Comparison of ENCODE assay signal across 9 mouse cellular contexts in the genomic region with DNA sequence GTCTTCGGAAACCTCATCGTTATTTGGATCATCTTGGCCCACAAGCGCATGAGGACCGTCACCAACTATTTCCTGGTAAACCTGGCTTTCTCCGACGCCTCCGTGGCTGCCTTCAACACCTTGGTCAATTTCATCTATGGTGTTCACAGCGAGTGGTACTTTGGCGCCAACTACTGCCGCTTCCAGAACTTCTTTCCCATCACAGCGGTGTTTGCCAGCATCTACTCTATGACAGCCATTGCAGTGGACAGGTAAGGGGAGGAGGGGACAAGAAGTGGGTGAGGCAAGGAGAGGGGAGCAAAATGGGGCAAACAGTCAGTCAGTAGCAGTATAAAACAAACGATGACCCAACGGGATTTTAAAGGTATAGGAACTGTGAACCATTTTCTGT. TPM values are rescaled to one million over a fixed set of nuclear protein-coding genes. Genes with fewer than 3 reads are reported as not detected.
A peak's percentile ranks its signal among the peaks of the same experiment; 100 is the strongest.
DNase-seq lines count a peak whose midpoint lies in the region; ATAC-seq and TF ChIP-seq lines count a peak whose summit lies in the region.
"Had no signal": no experiment of that assay in that cellular context is flagged by ENCODE, and none has a peak within 500 bp of the region (broad histone marks: within the 10 kb centered on the region; RNA-seq: fewer than 3 reads in every experiment).

No protein-coding gene starts in this region.

- H3K27ac ChIP-seq in heart, embryonic 12.5 days (ENCODE audit: poor library complexity, severe bottlenecking), result no peak overlapping the region
- no peak overlapping the region for H3K27ac ChIP-seq in testis, adult 2 months (ENCODE audit: control insufficient read depth, insufficient read depth, low read depth, low read length)
- H3K27ac ChIP-seq in liver, embryonic 13.5 days, result no peak overlapping the region

- peaks cover 15% of the 10 kb centered on the region for H3K27me3 ChIP-seq in heart, embryonic 12.5 days (replicated peaks)
- H3K27me3 ChIP-seq in testis, adult 2 months (ENCODE audit: control insufficient read depth, insufficient read depth, low read length), result no peaks in the 10 kb centered on the region
- H3K27me3 ChIP-seq in liver, embryonic 13.5 days, result peaks cover 11% of the 10 kb centered on the region

- no peak for ATAC-seq in heart, embryonic 12.5 days (ENCODE audit: insufficient number of reproducible peaks, low FRiP score)
- no peak for ATAC-seq in liver, embryonic 13.5 days (ENCODE audit: low read depth)
- ATAC-seq in erythroblast, adult 5-6 weeks (replicated peaks; ENCODE audit: low FRiP score, poor library complexity, severe bottlenecking), result no peak

- WGBS in heart, embryonic 12.5 days, result 9% methylated on average over 13 of the region's 13 CpGs
- 8% methylated on average over 13 of the region's 13 CpGs for WGBS in liver, embryonic 13.5 days (ENCODE audit: insufficient replicate concordance)

- TF ChIP-seq POLR2A in testis, adult 2 months (IDR thresholded peaks at IDR 0.05; ENCODE audit: control insufficient read depth, low read depth, low read length), result no peak

- no peaks in the 10 kb centered on the region for H3K36me3 ChIP-seq in heart, embryonic 12.5 days
- H3K36me3 ChIP-seq in testis, adult 2 months (ENCODE audit: control insufficient read depth, insufficient read depth, low read length), result no peaks in the 10 kb centered on the region
- H3K36me3 ChIP-seq in liver, embryonic 13.5 days, result no peaks in the 10 kb centered on the region

- H3K4me3 ChIP-seq in heart, embryonic 12.5 days, result peak overlapping the region; percentile 48
- H3K4me3 ChIP-seq in testis, adult 2 months (ENCODE audit: control insufficient read depth, low read depth, low read length), result peak overlapping the region; percentile 33
- H3K4me3 ChIP-seq in liver, embryonic 13.5 days (replicated peaks), result peak overlapping the region; percentile 23; the same call in 1 of the 2 replicates

- TF ChIP-seq CTCF in testis, adult 2 months (IDR thresholded peaks at IDR 0.05; ENCODE audit: control insufficient read depth, insufficient read depth, insufficient replicate concordance, low read depth, low read length), result no peak

- H3K9me3 ChIP-seq in heart, embryonic 12.5 days (replicated peaks), result no peaks in the 10 kb centered on the region; the same call in 1 of the 2 replicates
- H3K9me3 ChIP-seq in liver, embryonic 13.5 days (replicated peaks), result no peaks in the 10 kb centered on the region

- H3K4me2 ChIP-seq in heart, embryonic 12.5 days, result peak overlapping the region; percentile 93
- H3K4me2 ChIP-seq in liver, embryonic 13.5 days, result peak overlapping the region; percentile 41

- H3K4me1 ChIP-seq in heart, embryonic 12.5 days (replicated peaks), result no peaks in the 10 kb centered on the region; the same call in 1 of the 2 replicates
- no peaks in the 10 kb centered on the region; the same call in 1 of the 2 replicates for H3K4me1 ChIP-seq in testis, adult 2 months (ENCODE audit: control insufficient read depth, insufficient read depth, low read length)
- no peaks in the 10 kb centered on the region for H3K4me1 ChIP-seq in liver, embryonic 13.5 days (replicated peaks)

- DNase-seq in heart, postnatal 4 days, result no peak
- DNase-seq in testis, postnatal 10 days (ENCODE audit: low spot score), result no peak
- DNase-seq in liver, embryonic 13.5 days, result no peak
- DNase-seq in MN1 (ENCODE audit: low spot score), result no peak
- DNase-seq in testis, postnatal 14 days (ENCODE audit: low spot score), result no peak

- H3K9ac ChIP-seq in heart, embryonic 12.5 days, result 0 out of 2 replicates have a peak overlapping the region, but pooled peaks have one; percentile 38
- H3K9ac ChIP-seq in liver, embryonic 13.5 days, result no peak overlapping the region

RNA-seq across cellular contexts. Expression of a gene that starts 0.7 kb away (rescaled TPM):
- polyA plus RNA-seq in heart, embryonic 12.5 days (2016; fragmentation: Nextera tagmentation; extraction: Ambion mirVana), result 0.13 TPM in 1 of 2 replicates, not detected in the other
- total RNA-seq in heart, postnatal 4 days (2021), result not detected
- 0.02 and 0.04 TPM in 2 replicates for polyA plus RNA-seq in testis, adult 2 months (2012; rRNA removed)
- not detected in 2 replicates for polyA plus RNA-seq in liver, embryonic 13.5 days (2015; fragmentation: Nextera tagmentation; extraction: Ambion mirVana)
- total RNA-seq in erythroblast, adult 5-6 weeks (2015; ENCODE audit: low replicate concordance), result not detected in 2 replicates
- not detected in 2 replicates for total RNA-seq in erythroblast, adult 5-6 weeks (2017; ENCODE audit: low replicate concordance)
- polyA plus RNA-seq: spleen, adult 2 months had no signal
